Mouse (Mus musculus): ENCODE results near the gene Lrrc4.

The Lrrc4 gene

DNA sequence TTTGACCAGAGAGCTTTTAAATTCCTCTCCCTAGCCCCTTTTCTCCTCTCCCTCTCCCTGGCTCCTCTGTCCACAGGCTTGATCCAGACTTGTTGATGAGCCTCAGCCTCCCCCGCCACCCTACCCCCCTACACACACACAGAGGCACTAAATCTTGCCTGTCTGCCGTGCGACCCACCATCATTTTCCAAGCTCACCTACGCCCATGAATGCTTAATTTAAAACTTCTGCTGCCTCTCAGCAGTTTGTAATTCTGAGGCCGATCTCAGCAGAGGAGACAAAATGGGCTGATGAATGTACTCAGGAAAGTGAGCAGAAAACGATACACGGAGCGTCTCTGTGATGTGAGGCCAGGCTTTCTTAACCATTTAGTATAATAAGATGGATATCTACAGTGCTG is 23.1 kb upstream of the Lrrc4 start:
- DNase-seq (ENCODE audit: low spot score), result no peak

DNA sequence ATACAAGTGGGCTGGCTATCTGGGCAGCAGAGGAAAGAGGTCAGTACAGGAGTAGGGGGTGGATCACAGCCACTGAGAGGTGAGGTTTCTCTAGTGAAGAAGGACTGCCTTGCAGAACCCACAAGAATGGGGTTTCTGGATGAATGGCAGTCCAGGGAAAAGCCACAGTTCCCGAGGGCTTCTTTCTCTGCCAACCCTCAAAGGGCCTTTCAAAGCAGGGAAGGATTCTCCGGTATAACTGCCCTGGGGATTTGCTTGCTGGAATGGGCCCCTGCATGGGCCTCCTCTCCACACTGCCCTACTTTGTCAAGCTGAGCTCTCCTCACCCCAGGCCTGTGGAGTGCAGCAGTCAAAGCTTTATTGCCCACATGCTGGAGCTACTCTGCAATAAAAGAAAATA is 22.1 kb upstream of the Lrrc4 start:
- DNase-seq (ENCODE audit: low spot score), result no peak

- DNase-seq (ENCODE audit: low spot score), result no peak
Measured at GRCm38 (mm10) chr6:28853164-28853563, 21.6 kb upstream of the Lrrc4 start.

DNA sequence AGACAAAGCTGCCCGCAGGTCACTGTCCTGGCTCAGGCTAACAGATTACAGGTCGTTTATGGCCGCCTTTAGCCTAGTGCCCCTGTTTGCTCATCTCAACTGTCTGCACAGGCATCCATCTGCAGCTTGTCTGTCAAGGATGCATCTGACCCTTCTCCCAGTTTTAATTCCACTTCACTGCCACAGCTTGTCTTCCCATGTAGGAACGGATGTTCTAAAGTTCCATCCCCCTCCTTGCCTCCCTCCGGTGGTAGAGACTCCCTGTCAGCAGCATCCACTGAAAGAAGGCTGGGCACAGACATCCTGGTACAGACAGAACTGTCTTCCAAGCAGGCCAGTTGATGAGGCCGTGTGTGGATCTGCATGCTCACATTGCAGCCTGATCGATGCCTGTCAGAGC is 20.8 kb upstream of the Lrrc4 start:
- no peak for DNase-seq (ENCODE audit: low spot score)

- no peak for DNase-seq (ENCODE audit: low spot score)
Measured at GRCm38 (mm10) chr6:28850326-28850900, 18.9 kb upstream of the Lrrc4 start.

DNA sequence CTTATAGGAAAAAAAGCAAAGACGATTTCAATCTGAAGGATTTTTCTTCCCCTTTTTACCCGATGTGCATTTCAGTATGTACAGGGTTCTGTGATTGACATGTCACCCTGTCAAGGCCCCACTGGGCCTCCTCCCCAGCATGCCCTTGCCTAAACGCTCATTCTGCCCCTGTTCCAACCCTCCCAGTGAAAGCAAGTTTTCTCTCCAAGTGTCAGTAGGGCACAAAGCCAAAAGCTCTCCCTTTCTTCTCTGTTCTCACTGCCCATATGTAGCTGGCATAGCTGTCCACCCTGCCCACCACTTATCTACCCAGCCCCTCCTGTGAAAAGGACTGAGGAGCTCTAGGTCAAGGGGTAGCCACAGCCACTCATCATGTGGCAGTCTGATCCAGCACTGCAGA is 17.8 kb upstream of the Lrrc4 start:
- DNase-seq (ENCODE audit: low spot score), result no peak

DNA sequence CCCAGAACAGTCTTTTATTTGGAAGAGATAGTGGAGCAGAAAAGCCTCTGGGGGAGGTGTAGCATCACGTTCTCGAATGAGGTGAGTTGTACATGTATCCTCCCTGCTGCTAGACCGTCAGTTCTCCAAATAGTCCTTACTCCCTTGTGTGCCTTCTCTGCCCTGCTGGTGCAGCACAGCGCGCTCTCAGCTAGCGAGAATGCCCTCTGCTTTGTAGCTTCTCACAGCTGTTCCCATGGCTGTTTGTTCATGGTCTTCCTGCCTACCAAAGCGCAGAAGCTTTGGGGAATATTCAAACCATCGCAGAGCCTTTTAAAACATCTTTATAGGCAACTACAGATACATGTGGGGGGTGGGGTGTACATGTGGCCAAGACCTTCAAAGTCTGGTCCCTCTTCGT is 17.3 kb upstream of the Lrrc4 start:
- DNase-seq (ENCODE audit: low spot score), result no peak

- no peak for DNase-seq (ENCODE audit: low spot score)
Measured at GRCm38 (mm10) chr6:28848285-28848794, 16.8 kb upstream of the Lrrc4 start.

GRCm38 (mm10) chr6:28847616-28848015 is 16.1 kb upstream of the Lrrc4 start:
- no peak for DNase-seq (ENCODE audit: low spot score)

GRCm38 (mm10) chr6:28845610-28846009 is 14.1 kb upstream of the Lrrc4 start:
- DNase-seq (ENCODE audit: low spot score), result no peak

DNA sequence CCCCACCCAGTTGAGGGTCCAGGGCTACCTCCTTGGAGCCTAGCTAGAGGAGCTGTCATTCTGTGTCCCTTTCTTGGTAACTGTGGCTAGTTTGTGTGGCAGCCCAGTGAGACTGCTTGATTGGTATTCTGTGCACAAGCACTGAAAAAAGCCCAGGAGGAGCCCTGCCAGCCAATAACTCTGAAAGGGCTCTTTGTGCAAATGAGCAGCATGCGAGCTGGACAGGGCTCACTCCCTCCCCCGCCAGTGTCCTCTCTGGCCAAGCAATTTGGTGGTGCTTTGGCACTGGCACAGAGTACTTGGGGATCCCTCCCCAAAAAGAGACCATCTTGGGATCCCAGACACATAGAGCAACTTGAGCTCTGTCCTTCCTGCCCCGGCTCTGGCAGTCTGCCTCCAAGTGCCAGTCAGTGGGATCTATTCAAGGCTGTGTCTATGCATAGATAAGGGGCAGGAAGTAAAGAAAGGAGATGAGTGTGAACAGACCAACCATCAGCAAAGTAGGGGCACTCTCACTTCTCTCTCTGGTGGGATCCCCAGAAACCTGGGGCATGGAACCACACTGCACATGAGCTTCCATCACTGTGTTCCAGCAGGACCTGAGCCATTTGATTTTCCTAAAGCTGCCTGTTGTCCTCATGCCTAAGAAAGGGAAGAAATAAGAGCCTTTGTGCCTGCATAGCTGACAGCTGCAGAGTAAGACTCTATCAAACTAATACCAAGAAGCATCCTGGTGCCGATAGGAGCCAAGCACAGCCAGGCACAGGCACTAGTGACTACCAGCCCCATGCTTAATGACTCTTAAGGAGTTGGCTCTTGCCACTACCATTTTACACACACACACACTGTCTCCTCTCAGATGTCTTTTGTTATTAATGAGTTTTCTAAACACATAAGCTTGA is 11.1 kb upstream of the Lrrc4 start:
- no peak for DNase-seq (ENCODE audit: low spot score)

DNA sequence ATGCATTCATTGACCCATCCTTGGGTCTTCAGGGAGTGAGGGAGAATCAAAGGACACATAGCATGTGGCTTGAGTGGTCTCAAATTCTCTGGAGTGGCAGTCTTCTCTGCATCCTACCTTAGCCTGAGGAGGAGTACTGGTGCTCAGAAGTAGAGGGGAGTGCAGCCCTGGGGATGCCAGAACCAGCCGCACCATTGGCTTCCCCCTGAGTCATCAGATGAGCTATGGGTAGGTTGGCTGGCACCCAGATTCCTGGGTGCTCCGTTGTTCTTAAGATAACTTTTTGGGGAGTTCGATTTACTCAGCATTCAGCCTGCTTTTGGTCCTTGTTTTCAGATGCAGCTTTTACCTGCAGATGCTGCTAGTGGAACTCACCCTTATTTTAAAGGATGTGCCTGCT is 10.0 kb upstream of the Lrrc4 start:
- DNase-seq (ENCODE audit: low spot score), result no peak

DNA sequence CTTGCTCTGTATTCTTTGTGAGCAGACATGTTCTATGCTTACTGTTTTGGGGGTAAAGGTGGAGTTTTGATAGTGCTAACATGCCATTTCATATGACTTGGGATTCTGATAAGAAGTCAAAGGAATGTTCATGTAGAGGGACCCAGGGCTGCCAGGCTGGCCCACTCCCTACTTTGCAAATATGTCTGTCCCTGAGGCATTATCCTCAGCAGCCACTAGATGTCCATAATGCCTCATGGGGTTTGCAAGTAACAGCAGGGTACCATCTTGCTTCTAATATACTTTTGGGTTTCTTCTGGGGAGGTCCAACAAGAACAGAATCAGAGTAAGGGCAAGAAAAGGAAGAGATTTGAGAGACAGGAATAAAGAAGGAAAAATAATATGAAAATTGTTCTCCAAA is 5.1 kb upstream of the Lrrc4 start:
- DNase-seq (ENCODE audit: low spot score), result no peak

DNA sequence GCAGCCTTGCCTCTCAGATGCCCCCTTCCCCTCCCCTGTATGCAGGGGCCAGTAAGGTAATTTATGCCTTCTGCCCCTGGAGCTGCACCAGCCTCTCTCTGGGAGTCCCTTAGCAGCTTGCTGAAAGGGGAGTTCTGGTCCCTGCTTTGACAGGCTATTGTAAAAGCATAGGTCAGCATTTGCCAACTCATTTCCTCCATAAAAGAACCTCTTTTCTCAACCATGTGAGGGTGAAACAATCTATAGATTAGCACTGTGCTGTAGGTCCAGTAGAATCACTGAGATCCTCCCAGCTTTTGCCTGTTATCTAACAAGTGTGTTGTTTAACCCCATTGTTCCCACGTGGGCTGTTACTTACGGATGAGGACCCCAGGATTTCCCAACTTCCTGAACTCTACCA is 2.5 kb upstream of the Lrrc4 start:
- DNase-seq (ENCODE audit: low spot score), result no peak

DNA sequence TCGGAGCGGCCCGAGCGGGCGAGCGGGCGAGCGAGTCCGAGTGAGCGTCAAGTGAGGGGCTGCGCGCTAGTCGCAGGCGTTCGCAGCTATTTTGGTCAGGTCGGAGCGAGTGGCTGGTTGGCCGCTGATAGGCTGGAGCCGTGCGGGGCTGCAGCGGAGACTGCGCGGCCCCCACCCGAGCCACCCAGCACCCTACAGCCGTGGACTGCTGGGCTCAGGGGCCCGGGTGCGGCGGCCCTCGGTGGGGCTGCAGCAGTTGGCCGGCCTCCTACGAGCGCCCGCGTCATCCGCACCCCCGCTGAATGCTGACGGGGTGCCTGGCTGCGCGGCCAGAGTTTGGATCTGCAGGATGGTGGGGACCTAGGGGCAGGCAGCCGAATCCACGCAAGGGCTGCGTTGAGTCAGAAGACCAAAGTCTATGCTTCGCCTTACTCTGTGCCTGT is 1.9 kb upstream of the Lrrc4 start:
- no peak for DNase-seq (ENCODE audit: low spot score)

GRCm38 (mm10) chr6:28832751-28833291 is 1.3 kb upstream of the Lrrc4 start:
- no peak for DNase-seq (ENCODE audit: low spot score)

DNA sequence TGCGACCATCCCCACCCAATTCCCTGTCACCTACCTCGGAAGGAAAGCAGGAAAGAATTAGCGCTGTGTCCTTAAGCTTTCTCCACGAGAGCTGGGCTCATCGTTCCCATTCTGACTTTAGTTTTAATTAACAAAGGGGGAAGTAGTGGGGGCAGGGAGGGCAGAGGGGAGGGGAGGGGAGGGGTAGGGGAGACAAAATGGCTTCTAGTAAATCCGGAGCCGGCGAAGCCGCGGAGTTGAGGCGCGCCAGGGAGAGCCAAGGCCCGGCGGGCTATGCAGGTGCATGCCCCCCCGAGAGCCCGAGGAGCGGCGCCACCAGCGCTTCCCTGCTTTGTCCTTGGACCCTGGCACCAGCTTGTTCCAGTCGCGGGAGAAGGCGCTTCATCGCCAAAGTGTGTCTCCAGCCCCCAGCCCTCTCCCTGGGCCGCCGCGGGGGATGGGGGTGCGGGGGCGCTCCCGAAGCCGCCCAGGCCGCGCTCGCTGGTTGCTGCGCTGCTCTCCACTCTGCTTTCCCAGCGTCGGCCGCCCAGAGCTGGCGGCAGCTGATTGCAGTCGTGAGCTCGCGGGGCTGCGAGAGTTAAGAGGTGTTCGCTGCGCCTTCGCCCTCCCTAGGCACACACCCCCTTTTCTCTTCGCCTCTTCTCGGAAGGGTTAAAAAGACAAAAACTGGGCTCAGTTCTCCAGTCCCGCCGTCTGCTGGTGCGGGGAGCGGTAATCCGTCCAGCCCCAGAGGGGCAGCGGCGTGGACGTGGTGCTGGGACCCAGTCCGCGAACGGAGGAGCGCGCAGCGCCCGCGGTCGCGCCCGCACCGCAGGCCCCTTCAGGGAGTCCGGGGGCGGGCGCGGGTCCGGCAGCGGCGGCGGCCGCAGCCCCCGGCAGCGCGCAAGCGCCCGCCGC is 555 bp upstream of the Lrrc4 start:
- DNase-seq (ENCODE audit: low spot score), result no peak

- no peak for DNase-seq (ENCODE audit: low spot score)
Measured at GRCm38 (mm10) chr6:28830306-28830705, 1.2 kb downstream of the Lrrc4 start.

DNA sequence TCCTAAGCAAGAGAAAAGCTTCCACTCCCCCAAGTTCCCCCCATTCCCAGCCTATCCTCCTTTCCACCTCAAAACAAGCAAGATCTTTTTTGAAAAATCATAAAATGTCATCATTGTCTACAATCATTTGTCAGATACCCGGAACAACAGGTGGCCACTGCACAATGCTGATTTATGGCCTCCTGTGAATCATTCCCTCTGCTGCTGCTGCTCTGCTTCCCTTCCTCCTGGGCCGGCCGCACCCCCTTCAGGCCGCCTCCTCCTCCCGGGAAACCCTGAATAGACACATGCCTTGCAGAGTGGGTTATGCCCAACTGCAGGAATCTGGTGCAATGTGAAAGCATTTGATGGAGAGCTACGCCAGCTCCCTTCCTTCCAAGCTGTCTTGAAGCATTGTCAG is 3.0 kb downstream of the Lrrc4 start:
- DNase-seq (ENCODE audit: low spot score), result no peak

DNA sequence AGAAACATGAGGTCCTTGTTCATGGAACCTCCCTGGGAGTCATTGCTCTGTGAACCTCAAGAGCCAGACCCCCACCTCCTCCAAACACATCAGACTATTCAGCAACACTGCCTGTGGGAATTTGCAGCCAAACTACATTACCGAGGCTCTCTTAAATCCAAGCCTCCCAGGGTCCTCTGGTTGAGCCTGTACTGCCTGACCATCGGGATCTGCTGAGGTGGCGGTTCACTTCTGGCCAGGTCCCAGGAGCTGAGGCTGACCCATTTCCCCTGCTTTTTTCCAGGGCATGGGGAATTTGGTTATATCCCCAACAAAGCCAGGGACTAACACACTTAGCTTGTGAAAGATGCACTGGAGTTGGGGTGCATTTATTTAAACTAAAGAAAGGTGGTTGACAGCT is 4.0 kb downstream of the Lrrc4 start:
- DNase-seq (ENCODE audit: low spot score), result no peak

DNA sequence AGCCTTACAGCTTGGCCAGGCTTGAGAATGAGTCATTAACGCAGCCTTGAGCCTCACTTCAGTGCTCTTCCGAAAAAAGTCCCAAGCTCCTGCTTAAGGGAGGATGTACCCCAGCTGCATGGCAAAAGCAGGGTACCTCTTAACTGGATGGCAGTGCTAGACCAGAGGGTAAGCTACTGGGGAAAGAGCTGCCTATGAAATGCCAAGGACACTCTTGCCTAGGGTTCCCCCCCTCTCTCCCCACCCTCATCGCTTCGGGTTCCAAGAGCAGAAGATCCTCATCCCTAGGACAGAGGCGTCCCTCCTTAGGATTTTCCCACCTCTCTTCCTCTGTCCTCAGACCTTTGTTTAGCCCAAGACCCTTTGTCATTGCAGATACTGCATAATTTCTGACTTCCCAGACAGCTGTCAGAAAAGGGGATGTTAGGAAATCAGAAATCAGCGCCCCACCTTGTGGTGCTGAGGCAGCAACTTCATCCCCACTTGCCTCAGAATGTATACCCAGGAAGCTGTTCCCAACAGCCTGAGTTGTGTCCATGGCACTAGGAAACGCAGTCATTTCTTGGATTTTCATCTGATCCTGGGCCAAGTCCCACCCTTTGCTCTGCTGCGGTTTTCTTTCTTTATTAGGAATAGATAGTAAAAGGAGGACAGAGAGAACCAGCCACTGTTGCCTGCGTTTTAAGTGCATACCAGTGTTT is 4.7 kb downstream of the Lrrc4 start:
- no peak for DNase-seq (ENCODE audit: low spot score)

- no peak for DNase-seq (ENCODE audit: low spot score)
Measured at GRCm38 (mm10) chr6:28825894-28826293, 5.7 kb downstream of the Lrrc4 start.
